ENCODE assay signal across 10 mouse cellular contexts in genomic region chr11:96766555-96766954, GRCm38 (mm10). TPM values are rescaled to one million over a fixed set of nuclear protein-coding genes. Genes with fewer than 3 reads are reported as not detected.
A peak's percentile ranks its signal among the peaks of the same experiment; 100 is the strongest.
DNase-seq lines count a peak whose midpoint lies in the region; ATAC-seq and TF ChIP-seq lines count a peak whose summit lies in the region.
"Had no signal": no experiment of that assay in that cellular context is flagged by ENCODE, and none has a peak within 500 bp of the region (broad histone marks: within the 10 kb centered on the region; RNA-seq: fewer than 3 reads in every experiment).

No protein-coding gene starts in this region.

- no peak for TF ChIP-seq CTCF in ES-Bruce4 (IDR thresholded peaks at IDR 0.05; ENCODE audit: low read depth, low read length)

- no peaks in the 10 kb centered on the region for H3K9me3 ChIP-seq in kidney, embryonic 16.5 days (ENCODE audit: low read length)
- H3K9me3 ChIP-seq in ES-Bruce4 (replicated peaks; ENCODE audit: control insufficient read depth, insufficient read depth, low read length, poor library complexity, severe bottlenecking) = no peaks in the 10 kb centered on the region
- H3K9me3 ChIP-seq in forebrain, embryonic 11.5 days (ENCODE audit: control insufficient read depth, low read length) = no peaks in the 10 kb centered on the region
- no peaks in the 10 kb centered on the region for H3K9me3 ChIP-seq in midbrain, embryonic 13.5 days
- H3K9me3 ChIP-seq: liver, embryonic 13.5 days had no signal

- no peak for TF ChIP-seq POLR2A in ES-Bruce4 (IDR thresholded peaks at IDR 0.05; ENCODE audit: insufficient read depth, low read length)

- no peak for TF ChIP-seq EP300 in ES-Bruce4 (IDR thresholded peaks at IDR 0.05; ENCODE audit: insufficient read depth, low read depth, low read length)

- H3K4me3 ChIP-seq in kidney, embryonic 16.5 days (ENCODE audit: low read length) = no peak overlapping the region
- H3K4me3 ChIP-seq in ES-Bruce4 (ENCODE audit: low read depth, low read length) = 0 out of 2 replicates have a peak overlapping the region, but pooled peaks have one; percentile 2
- no peak overlapping the region for H3K4me3 ChIP-seq in forebrain, embryonic 11.5 days (ENCODE audit: low read depth, low read length)
- no peak overlapping the region for H3K4me3 ChIP-seq in midbrain, embryonic 13.5 days (replicated peaks)
- H3K4me3 ChIP-seq: erythroblast, embryonic 14.5 days; liver, embryonic 13.5 days had no signal

- intact Hi-C loops in heart, postnatal 10 days (cut with DNase I) = no loop called here

- no peak for DNase-seq in kidney, postnatal 10 days
- no peak for DNase-seq in forebrain, embryonic 11.5 days (ENCODE audit: low spot score)
- DNase-seq in heart, postnatal 10 days = no peak
- DNase-seq: liver, embryonic 13.5 days had no signal

- H3K27me3 ChIP-seq in kidney, embryonic 16.5 days (ENCODE audit: insufficient read depth, low read length) = no peaks in the 10 kb centered on the region
- no peaks in the 10 kb centered on the region for H3K27me3 ChIP-seq in ES-Bruce4 (ENCODE audit: control insufficient read depth, insufficient read depth, low read length, poor library complexity, severe bottlenecking)
- H3K27me3 ChIP-seq in forebrain, embryonic 11.5 days (ENCODE audit: control insufficient read depth, insufficient read depth, low read length) = no peaks in the 10 kb centered on the region
- H3K27me3 ChIP-seq in midbrain, embryonic 13.5 days = no peaks in the 10 kb centered on the region
- H3K27me3 ChIP-seq: liver, embryonic 13.5 days had no signal

- ATAC-seq in kidney, embryonic 16.5 days (ENCODE audit: low FRiP score, low TSS enrichment) = no peak
- no peak for ATAC-seq in forebrain, embryonic 11.5 days (replicated peaks; ENCODE audit: low FRiP score)
- ATAC-seq in midbrain, embryonic 13.5 days = no peak; the same call in 1 of the 2 replicates
- no peak for ATAC-seq in megakaryocyte progenitor cell, adult 5-6 weeks (replicated peaks; ENCODE audit: poor library complexity)
- no peak for ATAC-seq in erythroid progenitor cell, adult 5-6 weeks (replicated peaks; ENCODE audit: low FRiP score, poor library complexity, severe bottlenecking)

- WGBS in kidney, embryonic 16.5 days = 75% methylated on average over 12 of the region's 12 CpGs
- 78% methylated on average over 12 of the region's 12 CpGs for WGBS in forebrain, embryonic 11.5 days
- WGBS in midbrain, embryonic 13.5 days = 70% methylated on average over 12 of the region's 12 CpGs

- H3K4me1 ChIP-seq in kidney, embryonic 16.5 days (ENCODE audit: insufficient read depth, low read length) = peaks cover 11% of the 10 kb centered on the region; the same call in 1 of the 2 replicates
- H3K4me1 ChIP-seq in ES-Bruce4 (ENCODE audit: control insufficient read depth, insufficient read depth, low read length) = peaks cover 2% of the 10 kb centered on the region
- peaks cover 23% of the 10 kb centered on the region; the same call in 1 of the 2 replicates for H3K4me1 ChIP-seq in forebrain, embryonic 11.5 days (replicated peaks; ENCODE audit: control insufficient read depth, insufficient read depth, low read length)
- H3K4me1 ChIP-seq in midbrain, embryonic 13.5 days (replicated peaks) = peaks cover 46% of the 10 kb centered on the region

- H3K9ac ChIP-seq in kidney, embryonic 16.5 days (replicated peaks; ENCODE audit: low read length) = no peak overlapping the region
- H3K9ac ChIP-seq in ES-Bruce4 (ENCODE audit: low read depth, poor library complexity, severe bottlenecking) = 0 out of 2 replicates have a peak overlapping the region, but pooled peaks have one; percentile 19
- H3K9ac ChIP-seq in forebrain, embryonic 11.5 days (ENCODE audit: low read length) = no peak overlapping the region
- no peak overlapping the region; the same call in 1 of the 2 replicates for H3K9ac ChIP-seq in midbrain, embryonic 13.5 days (replicated peaks)
- H3K9ac ChIP-seq: liver, embryonic 13.5 days had no signal

- H3K4me2 ChIP-seq in kidney, embryonic 16.5 days (replicated peaks; ENCODE audit: low read depth, low read length) = no peak overlapping the region
- H3K4me2 ChIP-seq in forebrain, embryonic 11.5 days (ENCODE audit: low read depth, low read length, severe bottlenecking) = no peak overlapping the region
- H3K4me2 ChIP-seq in midbrain, embryonic 13.5 days (replicated peaks) = peak overlapping the region; percentile 15; the same call in 1 of the 2 replicates
- H3K4me2 ChIP-seq: liver, embryonic 13.5 days had no signal

- H3K36me3 ChIP-seq in kidney, embryonic 16.5 days (ENCODE audit: insufficient read depth, low read length) = peaks cover 27% of the 10 kb centered on the region
- peaks cover 25% of the 10 kb centered on the region for H3K36me3 ChIP-seq in ES-Bruce4 (ENCODE audit: control insufficient read depth, insufficient read depth, low read length, poor library complexity, severe bottlenecking)
- peaks cover 5% of the 10 kb centered on the region; the same call in 1 of the 2 replicates for H3K36me3 ChIP-seq in forebrain, embryonic 11.5 days (ENCODE audit: control insufficient read depth, insufficient read depth, low read length)
- peaks cover 41% of the 10 kb centered on the region for H3K36me3 ChIP-seq in midbrain, embryonic 13.5 days

- H3K27ac ChIP-seq in kidney, embryonic 16.5 days (ENCODE audit: low read length) = peak overlapping the region; percentile 2; the same call in 1 of the 2 replicates
- H3K27ac ChIP-seq in ES-Bruce4 (ENCODE audit: insufficient read depth, low read length) = peak overlapping the region; percentile 16; the same call in 1 of the 2 replicates
- peak overlapping the region; percentile 81 for H3K27ac ChIP-seq in forebrain, embryonic 11.5 days (ENCODE audit: low read depth, low read length)
- H3K27ac ChIP-seq in midbrain, embryonic 13.5 days = peak overlapping the region; percentile 82

RNA-seq across cellular contexts. Expression of gene Snx11, which starts 10.8 kb away (rescaled TPM):
- polyA plus RNA-seq in kidney, embryonic 16.5 days (2015; fragmentation: Nextera tagmentation; extraction: Ambion mirVana) = 20.1 and 21.8 TPM in 2 replicates
- polyA plus RNA-seq in ES-Bruce4 (2011; ENCODE audit: insufficient read depth, insufficient read length, low read depth, missing spikeins) = 27.3 and 31.1 TPM in 2 replicates
- polyA plus RNA-seq in forebrain, embryonic 11.5 days (2014; fragmentation: Nextera tagmentation; extraction: Ambion mirVana) = 17.5 and 26.9 TPM in 2 replicates
- 45.6 and 47.4 TPM in 2 replicates for polyA plus RNA-seq in midbrain, embryonic 13.5 days (2015; fragmentation: Nextera tagmentation; extraction: Ambion mirVana)
- 8.6 and 9.6 TPM in 2 replicates for total RNA-seq in megakaryocyte progenitor cell, adult 5-6 weeks (2015)
- total RNA-seq in megakaryocyte progenitor cell, adult 5-6 weeks (2017) = 16.9 and 17.3 TPM in 2 replicates
- 14.4 and 31.9 TPM in 2 replicates for total RNA-seq in erythroid progenitor cell, adult 5-6 weeks (2015; ENCODE audit: low replicate concordance)
- 36.2 and 49.7 TPM in 2 replicates for total RNA-seq in erythroid progenitor cell, adult 5-6 weeks (2017; ENCODE audit: low replicate concordance)
- 10 to 100 TPM; 14.6 to 15.1 TPM for total RNA-seq in heart, postnatal 10 days (2021)

RNA-seq across cellular contexts. Expression of gene Cbx1, which starts 22.4 kb away (rescaled TPM):
- 109 and 121 TPM in 2 replicates for polyA plus RNA-seq in kidney, embryonic 16.5 days (2015; fragmentation: Nextera tagmentation; extraction: Ambion mirVana)
- 201 and 202 TPM in 2 replicates for polyA plus RNA-seq in ES-Bruce4 (2011; ENCODE audit: insufficient read depth, insufficient read length, low read depth, missing spikeins)
- polyA plus RNA-seq in forebrain, embryonic 11.5 days (2014; fragmentation: Nextera tagmentation; extraction: Ambion mirVana) = 140 and 150 TPM in 2 replicates
- 130 and 137 TPM in 2 replicates for polyA plus RNA-seq in midbrain, embryonic 13.5 days (2015; fragmentation: Nextera tagmentation; extraction: Ambion mirVana)
- 61.3 and 70.5 TPM in 2 replicates for total RNA-seq in megakaryocyte progenitor cell, adult 5-6 weeks (2015)
- total RNA-seq in megakaryocyte progenitor cell, adult 5-6 weeks (2017) = 94.4 and 116 TPM in 2 replicates
- total RNA-seq in erythroid progenitor cell, adult 5-6 weeks (2015; ENCODE audit: low replicate concordance) = 41.5 and 60.9 TPM in 2 replicates
- 60.8 and 75.6 TPM in 2 replicates for total RNA-seq in erythroid progenitor cell, adult 5-6 weeks (2017; ENCODE audit: low replicate concordance)
- 10 to 100 TPM; 46.2 to 59.2 TPM for total RNA-seq in heart, postnatal 10 days (2021)

Comparison
In these comparisons a context has a peak if more than half of its experiments do, and no peak if none do; other contexts are left out.
1. H3K27ac ChIP-seq: peak in every context shown above with its lines; median percentile 82 in midbrain, embryonic 13.5 days; 81 in forebrain, embryonic 11.5 days; 16 in ES-Bruce4; 2 in kidney, embryonic 16.5 days.